Mouse (Mus musculus): Measurements from ENCODE around the gene Tfr2. TPM values are rescaled to one million over a fixed set of nuclear protein-coding genes. Genes with fewer than 3 reads are reported as not detected.
A peak's percentile ranks its signal among the peaks of the same experiment; 100 is the strongest.

The Tfr2 gene
- polyA plus RNA-seq, 2 experiments: 37.6 to 45.7 TPM

DNA sequence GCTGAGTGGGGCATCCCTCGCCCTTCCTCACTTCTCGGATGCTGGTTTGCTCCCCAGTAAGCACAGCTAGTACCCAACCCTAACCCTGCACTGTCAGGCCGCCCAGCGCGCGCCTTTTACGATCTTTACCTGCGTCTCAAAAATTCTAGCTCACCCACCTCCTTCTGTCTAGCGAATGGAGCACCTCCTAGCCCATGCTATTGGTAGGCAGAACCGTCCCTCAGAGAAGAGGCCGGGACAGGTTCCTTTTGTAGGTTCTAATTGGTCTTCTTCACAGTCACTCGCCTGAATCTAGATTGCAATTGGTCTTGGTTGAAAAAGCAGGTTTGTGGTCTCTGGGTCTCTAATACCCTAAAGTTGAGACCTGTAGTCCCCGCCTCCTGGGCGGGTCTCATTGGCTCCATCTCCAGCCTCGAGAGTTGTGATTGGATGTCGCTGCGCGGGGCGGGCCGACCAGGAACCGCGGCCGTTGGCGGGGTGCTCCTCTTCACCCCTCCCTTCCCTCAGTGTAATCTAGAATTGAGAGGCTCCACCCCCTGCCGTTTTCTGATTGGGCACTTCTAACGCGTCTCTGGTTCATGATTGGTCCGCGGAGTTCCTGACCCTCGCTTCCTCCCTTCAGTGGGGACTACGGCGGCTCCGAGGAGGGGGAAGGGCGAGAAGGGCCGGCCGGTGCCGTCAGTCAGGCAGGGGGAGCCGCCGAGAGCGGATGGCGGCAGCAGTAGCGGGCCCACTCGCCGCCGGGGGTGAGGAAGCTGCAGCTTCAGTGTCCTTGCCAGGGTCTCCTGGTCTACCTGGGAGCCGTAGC lies 59.1 kb downstream of the Tfr2 start, which contains the start of the genes Fbxo24, Lrch4 and Gm20605:
Gene Fbxo24 (minus strand): TSS at position 505 of the 808 bp plus-strand sequence.
Gene Lrch4 (plus strand): TSS at position 624 of the 808 bp plus-strand sequence.
Gene Gm20605 (plus strand): TSS at position 678 of the 808 bp plus-strand sequence.
- Histone ChIP-seq H3K27me3 (ENCODE audit: control insufficient read depth, insufficient read depth, low read length) (no peaks in the 10 kb centered on the region), H3K4me2 (ENCODE audit: low read depth) (peak within 1 kb of the TSS; percentile 97), H3K27ac (peak within 1 kb of the TSS; percentile 80), H3K4me1 (replicated peaks; ENCODE audit: control insufficient read depth in 2 of 2, insufficient read depth in 2 of 2, low read length in 1 of 2) (peaks cover 17 to 30% of the 10 kb centered on the region in 2 experiments), H3K36me3 (replicated peaks; ENCODE audit: control insufficient read depth, insufficient read depth, low read depth) (no peaks in the 10 kb centered on the region), H3K4me3 (ENCODE audit: insufficient read depth in 1 of 2, low read depth in 2 of 2, low read length in 2 of 2) (peak within 1 kb of the TSS; percentile 91 to 96), H3K9me3 (ENCODE audit: control insufficient read depth, low read length) (no peaks in the 10 kb centered on the region), H3K9ac (replicated peaks) (peak within 1 kb of the TSS; percentile 81)
- TF ChIP-seq CTCF (IDR thresholded peaks at IDR 0.05; ENCODE audit: low read depth) (0 out of 2 replicates have a peak, but pooled peaks have one; percentile 34), EP300 (IDR thresholded peaks at IDR 0.05; ENCODE audit: low read depth) (peak; percentile 52; the same call in 1 of the 2 replicates)
- WGBS (ENCODE audit: insufficient replicate concordance): 0% methylated on average over 46 of the region's 46 CpGs
- DNase-seq (ENCODE audit: low read depth in 3 of 3, low spot score in 3 of 3) (peak; percentile 99 to 100 (median 99)), ATAC-seq (ENCODE audit: insufficient read depth) (peak; percentile 92)

DNA sequence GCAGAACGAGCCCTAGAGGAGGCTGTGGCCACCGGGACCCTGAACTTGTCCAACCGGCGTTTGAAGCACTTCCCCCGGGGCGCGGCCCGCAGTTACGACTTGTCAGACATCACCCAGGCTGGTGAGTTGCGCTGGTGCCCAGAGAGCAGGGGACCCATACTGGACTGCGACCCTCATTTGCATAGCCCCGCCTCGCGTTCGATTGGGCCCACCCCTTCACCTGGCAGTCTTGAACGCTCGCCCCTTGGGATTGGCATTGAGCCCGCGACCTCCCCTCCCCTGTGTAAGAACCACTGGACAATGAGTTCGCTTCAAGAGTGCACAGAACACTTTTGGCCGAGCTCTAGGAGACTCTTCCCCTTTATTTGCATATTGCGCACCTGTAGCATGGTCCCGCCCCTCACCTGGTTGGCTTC lies 59.7 kb downstream of the Tfr2 start:
- H3K4me3 ChIP-seq (ENCODE audit: insufficient read depth in 1 of 2, low read depth in 2 of 2, low read length in 2 of 2): peak overlapping the region; percentile 82 to 91
- peak overlapping the region; percentile 97 for H3K4me2 ChIP-seq (ENCODE audit: low read depth)
- H3K27ac ChIP-seq: peak overlapping the region; percentile 78
- under 1% methylated on average over 23 of the region's 23 CpGs for WGBS (ENCODE audit: insufficient replicate concordance)
- peaks cover 17 to 30% of the 10 kb centered on the region in 2 experiments for H3K4me1 ChIP-seq (replicated peaks; ENCODE audit: control insufficient read depth in 2 of 2, insufficient read depth in 2 of 2, low read length in 1 of 2)
- H3K27me3 ChIP-seq (ENCODE audit: control insufficient read depth, insufficient read depth, low read length): no peaks in the 10 kb centered on the region
- no peaks in the 10 kb centered on the region for H3K9me3 ChIP-seq (ENCODE audit: control insufficient read depth, low read length)
- H3K36me3 ChIP-seq (replicated peaks; ENCODE audit: control insufficient read depth, insufficient read depth, low read depth): no peaks in the 10 kb centered on the region; the same call in 1 of the 2 replicates
- TF ChIP-seq CTCF (IDR thresholded peaks at IDR 0.05; ENCODE audit: low read depth): no peak
- TF ChIP-seq EP300 (IDR thresholded peaks at IDR 0.05; ENCODE audit: low read depth): no peak
- ATAC-seq (ENCODE audit: insufficient read depth) (peak; percentile 40), DNase-seq (ENCODE audit: low read depth in 3 of 3, low spot score in 3 of 3) (peak in 1 of 3 experiments; percentile 42)
- peak overlapping the region; percentile 81 for H3K9ac ChIP-seq (replicated peaks)

DNA sequence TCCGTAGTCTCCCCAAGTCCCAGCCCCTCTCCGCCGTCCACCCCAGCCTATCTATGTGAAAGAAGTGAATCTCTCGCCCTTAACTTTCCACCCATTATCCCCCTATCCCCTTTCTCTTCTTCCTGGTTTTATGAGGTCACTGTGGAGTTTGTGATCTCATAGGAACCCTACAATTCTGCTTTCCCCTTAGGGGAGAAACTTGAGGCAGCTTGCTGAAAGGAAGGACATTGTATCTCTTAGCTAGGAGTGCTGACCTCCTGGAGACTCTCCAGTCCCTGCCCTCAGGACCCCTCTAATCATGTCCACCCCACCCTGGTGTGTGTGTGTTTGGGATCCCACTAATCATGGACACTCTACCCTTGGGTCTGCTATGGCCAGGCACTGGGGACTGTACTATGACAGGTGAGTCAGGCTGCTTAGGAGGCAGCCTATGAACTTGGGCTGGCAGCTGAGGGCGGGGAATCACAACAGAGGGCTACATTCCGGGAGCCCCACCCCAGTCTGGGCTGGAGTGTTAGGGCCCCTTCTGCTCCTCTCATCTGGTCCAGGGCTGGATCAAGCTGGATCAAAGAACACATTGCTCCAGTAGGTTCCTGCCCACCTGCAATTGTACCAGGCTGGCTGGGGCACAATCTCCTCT lies 60.4 kb downstream of the Tfr2 start:
- no peak for ATAC-seq (ENCODE audit: insufficient read depth)
- Histone ChIP-seq H3K4me1 (replicated peaks; ENCODE audit: control insufficient read depth in 2 of 2, insufficient read depth in 2 of 2, low read length in 1 of 2) (peaks cover 17 to 30% of the 10 kb centered on the region in 2 experiments), H3K9me3 (ENCODE audit: control insufficient read depth, low read length) (no peaks in the 10 kb centered on the region), H3K9ac (replicated peaks) (peak overlapping the region; percentile 81), H3K27me3 (ENCODE audit: control insufficient read depth, insufficient read depth, low read length) (no peaks in the 10 kb centered on the region), H3K4me2 (ENCODE audit: low read depth) (peak overlapping the region; percentile 97), H3K36me3 (replicated peaks; ENCODE audit: control insufficient read depth, insufficient read depth, low read depth) (no peaks in the 10 kb centered on the region; the same call in 1 of the 2 replicates), H3K4me3 (ENCODE audit: insufficient read depth in 1 of 2, low read depth in 2 of 2, low read length in 2 of 2) (peak overlapping the region; percentile 82 to 91), H3K27ac (peak overlapping the region; percentile 78)
- no peak for TF ChIP-seq CTCF (IDR thresholded peaks at IDR 0.05; ENCODE audit: low read depth)
- no peak for TF ChIP-seq EP300 (IDR thresholded peaks at IDR 0.05; ENCODE audit: low read depth)
- WGBS (ENCODE audit: insufficient replicate concordance): 7% methylated on average over 6 of the region's 6 CpGs
- no peak for DNase-seq (ENCODE audit: low read depth in 3 of 3, low spot score in 3 of 3)

DNA sequence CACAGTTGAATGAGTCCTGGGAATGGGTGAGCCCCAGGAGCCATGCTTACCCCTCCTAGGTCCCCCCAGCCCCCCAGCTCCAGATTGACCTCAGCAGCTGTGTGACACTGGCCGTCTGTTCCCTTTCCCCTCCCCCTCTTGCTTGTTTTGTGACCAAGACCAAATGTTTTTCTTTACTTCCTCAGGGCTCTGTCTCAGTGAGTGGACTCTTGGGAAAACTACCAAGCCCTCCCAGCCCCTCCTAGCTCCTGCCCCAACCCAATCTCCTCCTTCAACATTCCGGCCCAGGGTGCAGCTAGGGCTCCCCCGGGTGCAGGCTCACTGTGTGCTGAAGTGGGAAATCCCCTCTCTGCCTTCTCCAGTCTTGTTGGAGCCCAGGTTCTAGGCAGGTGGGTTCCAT lies 61.0 kb downstream of the Tfr2 start:
- DNase-seq (ENCODE audit: low read depth in 3 of 3, low spot score in 3 of 3) (no peak), ATAC-seq (ENCODE audit: insufficient read depth) (no peak)
- no peaks in the 10 kb centered on the region for H3K9me3 ChIP-seq (ENCODE audit: control insufficient read depth, low read length)
- no peaks in the 10 kb centered on the region for H3K27me3 ChIP-seq (ENCODE audit: control insufficient read depth, insufficient read depth, low read length)
- TF ChIP-seq CTCF (IDR thresholded peaks at IDR 0.05; ENCODE audit: low read depth): no peak
- TF ChIP-seq EP300 (IDR thresholded peaks at IDR 0.05; ENCODE audit: low read depth): no peak
- H3K4me1 ChIP-seq (replicated peaks; ENCODE audit: control insufficient read depth in 2 of 2, insufficient read depth in 2 of 2, low read length in 1 of 2): peaks cover 17 to 30% of the 10 kb centered on the region in 2 experiments
- peak overlapping the region; percentile 34 for H3K27ac ChIP-seq
- H3K4me3 ChIP-seq (ENCODE audit: insufficient read depth in 1 of 2, low read depth in 2 of 2, low read length in 2 of 2): peak overlapping the region; percentile 31 to 91; a peak in 3 of 4 replicates
- no peaks in the 10 kb centered on the region; the same call in 1 of the 2 replicates for H3K36me3 ChIP-seq (replicated peaks; ENCODE audit: control insufficient read depth, insufficient read depth, low read depth)
- WGBS (ENCODE audit: insufficient replicate concordance): 18% methylated on average over 3 of the region's 3 CpGs
- peak overlapping the region; percentile 33; the same call in 1 of the 2 replicates for H3K9ac ChIP-seq (replicated peaks)
- peak overlapping the region; percentile 97 for H3K4me2 ChIP-seq (ENCODE audit: low read depth)
